Mouse (Mus musculus) neural tube, embryonic 15.5 days (tissue): ENCODE measurements at regions not wholly inside any gene's neighbourhood (a gene's known extent, or its start where the extent isn't known, plus 50 kb on each side); places are given as distances from the start of the nearest gene placed in this dataset.

Source experiments
- ATAC-seq: fragments of 200-750 bp; cut with Nextera tagmentation; 2 replicates; pipeline ENCODE4 v1.8.0; 2017; ENCODE audit warnings: mild to moderate bottlenecking, moderate TSS enrichment, moderate library complexity; ENCODE audit not compliant: low FRiP score
- H3K27ac ChIP-seq: fragments of 300-500 bp; sonication (generic); replicated peaks from 2 replicates; pipeline ENCODE4 v1.5.1; 2015; ENCODE audit warnings: mild to moderate bottlenecking, inconsistent platforms
- H3K27me3 ChIP-seq: fragments of 300-500 bp; sonication (generic); replicated peaks from 2 replicates; pipeline ENCODE4 v1.6.1; 2015; ENCODE audit warnings: inconsistent platforms
- H3K36me3 ChIP-seq: fragments of 300-500 bp; sonication (generic); 2 replicates; pipeline ENCODE4 v1.6.1; 2015; ENCODE audit warnings: inconsistent platforms
- H3K4me1 ChIP-seq: fragments of 300-500 bp; sonication (generic); 2 replicates; pipeline ENCODE4 v1.6.1; 2015; ENCODE audit warnings: inconsistent platforms
- H3K4me2 ChIP-seq: fragments of 300-500 bp; sonication (generic); 2 replicates; pipeline ENCODE4 v1.6.1; 2015; ENCODE audit warnings: inconsistent platforms, mild to moderate bottlenecking, moderate library complexity
- H3K4me3 ChIP-seq: fragments of 300-500 bp; sonication (generic); replicated peaks from 2 replicates; pipeline ENCODE4 v1.5.1; 2015; ENCODE audit warnings: mild to moderate bottlenecking, inconsistent platforms
- H3K9ac ChIP-seq: fragments of 300-500 bp; sonication (generic); replicated peaks from 2 replicates; pipeline ENCODE4 v1.6.1; 2015; ENCODE audit warnings: mild to moderate bottlenecking, inconsistent platforms
- H3K9me3 ChIP-seq: fragments of 300-500 bp; sonication (generic); replicated peaks from 2 replicates; pipeline ENCODE4 v1.6.1; 2016; ENCODE audit warnings: inconsistent platforms
- WGBS: fragments of 180-500 bp; shearing (Covaris S2); methylation state at CpG from one replicate; pipeline ENCODE4 v1.1.7; 2015; ENCODE audit warnings: mixed read lengths; 5-methylcytosine and 5-hydroxymethylcytosine counted together

GRCm38 (mm10) chr13:90729078-90729477 is 176.1 kb downstream of the Atp6ap1l start:
- H3K4me1 ChIP-seq = peaks cover under 1% of the 10 kb centered on the region; the same call in 1 of the 2 replicates
- H3K9ac ChIP-seq = no peak overlapping the region
- no peaks in the 10 kb centered on the region for H3K36me3 ChIP-seq
- H3K4me2 ChIP-seq = no peak overlapping the region
- no peaks in the 10 kb centered on the region for H3K27me3 ChIP-seq
- ATAC-seq = no peak
- no peak overlapping the region for H3K27ac ChIP-seq
- H3K9me3 ChIP-seq = no peaks in the 10 kb centered on the region
- no peak overlapping the region for H3K4me3 ChIP-seq

GRCm38 (mm10) chr13:90727816-90728215 is 177.3 kb downstream of the Atp6ap1l start:
- no peaks in the 10 kb centered on the region for H3K9me3 ChIP-seq
- H3K4me3 ChIP-seq = no peak overlapping the region
- H3K9ac ChIP-seq = no peak overlapping the region
- H3K4me1 ChIP-seq = peaks cover 7% of the 10 kb centered on the region
- H3K27ac ChIP-seq = no peak overlapping the region
- no peaks in the 10 kb centered on the region for H3K36me3 ChIP-seq
- no peak overlapping the region for H3K4me2 ChIP-seq
- no peaks in the 10 kb centered on the region for H3K27me3 ChIP-seq
- WGBS = 75% methylated on average over 4 of the region's 4 CpGs
- ATAC-seq = no peak

- H3K36me3 ChIP-seq = no peaks in the 10 kb centered on the region
- peaks cover 7% of the 10 kb centered on the region for H3K4me1 ChIP-seq
- ATAC-seq = no peak
- H3K9me3 ChIP-seq = no peaks in the 10 kb centered on the region
- H3K27ac ChIP-seq = no peak overlapping the region
- no peak overlapping the region for H3K9ac ChIP-seq
- no peaks in the 10 kb centered on the region for H3K27me3 ChIP-seq
- no peak overlapping the region for H3K4me3 ChIP-seq
- no peak overlapping the region for H3K4me2 ChIP-seq
- WGBS = 89% methylated on average over 10 of the region's 10 CpGs
These were observed 179.9 kb downstream of the Atp6ap1l start for GRCm38 (mm10) chr13:90725053-90725827.

- Histone ChIP-seq H3K4me3 (no peak overlapping the region), H3K4me1 (peaks cover 7% of the 10 kb centered on the region), H3K27me3 (no peaks in the 10 kb centered on the region), H3K27ac (no peak overlapping the region), H3K4me2 (no peak overlapping the region), H3K9ac (no peak overlapping the region), H3K9me3 (no peaks in the 10 kb centered on the region), H3K36me3 (no peaks in the 10 kb centered on the region)
- 93% methylated on average over 3 of the region's 3 CpGs for WGBS
- ATAC-seq = no peak
These were observed 180.6 kb downstream of the Atp6ap1l start for GRCm38 (mm10) chr13:90724598-90724997.

GRCm38 (mm10) chr13:90723533-90723898 is 181.6 kb downstream of the Atp6ap1l start:
- Histone ChIP-seq H3K9ac (no peak overlapping the region), H3K4me3 (no peak overlapping the region), H3K9me3 (no peaks in the 10 kb centered on the region), H3K27me3 (no peaks in the 10 kb centered on the region), H3K27ac (no peak overlapping the region), H3K4me1 (peaks cover 7% of the 10 kb centered on the region), H3K4me2 (no peak overlapping the region), H3K36me3 (no peaks in the 10 kb centered on the region)
- peak; percentile 21; the same call in 1 of the 2 replicates for ATAC-seq
- WGBS = 23% methylated on average over 3 of the region's 3 CpGs

GRCm38 (mm10) chr13:90722599-90723532 is 182.3 kb downstream of the Atp6ap1l start:
- Histone ChIP-seq H3K4me1 (peaks cover 7% of the 10 kb centered on the region), H3K4me3 (no peak overlapping the region), H3K9ac (no peak overlapping the region), H3K4me2 (no peak overlapping the region), H3K9me3 (no peaks in the 10 kb centered on the region), H3K27ac (no peak overlapping the region), H3K27me3 (no peaks in the 10 kb centered on the region), H3K36me3 (no peaks in the 10 kb centered on the region)
- WGBS = 60% methylated on average over 8 of the region's 8 CpGs
- no peak for ATAC-seq

GRCm38 (mm10) chr13:90684324-90684723 is 220.8 kb downstream of the Atp6ap1l start:
- Histone ChIP-seq H3K4me3 (no peak overlapping the region), H3K9ac (no peak overlapping the region), H3K27ac (no peak overlapping the region), H3K4me2 (no peak overlapping the region), H3K36me3 (no peaks in the 10 kb centered on the region), H3K4me1 (no peaks in the 10 kb centered on the region), H3K27me3 (no peaks in the 10 kb centered on the region), H3K9me3 (no peaks in the 10 kb centered on the region)
- ATAC-seq = no peak
- WGBS = 85% methylated on average over 2 of the region's 2 CpGs

GRCm38 (mm10) chr13:90679162-90680010 is 225.8 kb downstream of the Atp6ap1l start:
- no peak for ATAC-seq
- no peak overlapping the region for H3K9ac ChIP-seq
- no peaks in the 10 kb centered on the region for H3K36me3 ChIP-seq
- no peak overlapping the region for H3K4me3 ChIP-seq
- no peaks in the 10 kb centered on the region for H3K4me1 ChIP-seq
- no peaks in the 10 kb centered on the region for H3K27me3 ChIP-seq
- WGBS = 53% methylated on average over 8 of the region's 8 CpGs
- H3K4me2 ChIP-seq = no peak overlapping the region
- H3K27ac ChIP-seq = no peak overlapping the region
- no peaks in the 10 kb centered on the region for H3K9me3 ChIP-seq

- no peaks in the 10 kb centered on the region for H3K9me3 ChIP-seq
- WGBS = 84% methylated on average over 3 of the region's 3 CpGs
- H3K36me3 ChIP-seq = no peaks in the 10 kb centered on the region
These were observed 231.3 kb downstream of the Atp6ap1l start for GRCm38 (mm10) chr13:90673823-90674222.

GRCm38 (mm10) chr13:90673079-90673478 is 232.1 kb downstream of the Atp6ap1l start:
- H3K4me2 ChIP-seq = no peak overlapping the region
- no peaks in the 10 kb centered on the region for H3K4me1 ChIP-seq
- no peaks in the 10 kb centered on the region for H3K27me3 ChIP-seq
- H3K4me3 ChIP-seq = no peak overlapping the region
- no peaks in the 10 kb centered on the region for H3K36me3 ChIP-seq
- no peak for ATAC-seq
- WGBS = 93% methylated on average over 1 of the region's 1 CpGs
- no peak overlapping the region for H3K9ac ChIP-seq
- H3K27ac ChIP-seq = no peak overlapping the region
- no peaks in the 10 kb centered on the region for H3K9me3 ChIP-seq

More at GRCm38 (mm10) chr13:90673823-90674222, 231.3 kb downstream of the Atp6ap1l start:
- ATAC-seq = no peak
- no peak overlapping the region for H3K27ac ChIP-seq
- H3K4me2 ChIP-seq = no peak overlapping the region
- no peaks in the 10 kb centered on the region for H3K4me1 ChIP-seq
- no peaks in the 10 kb centered on the region for H3K27me3 ChIP-seq
- no peak overlapping the region for H3K9ac ChIP-seq
- no peak overlapping the region for H3K4me3 ChIP-seq

GRCm38 (mm10) chr13:90661567-90662141 is 243.5 kb downstream of the Atp6ap1l start:
- Histone ChIP-seq H3K9me3 (no peaks in the 10 kb centered on the region), H3K27ac (no peak overlapping the region), H3K4me3 (no peak overlapping the region), H3K36me3 (no peaks in the 10 kb centered on the region), H3K4me2 (no peak overlapping the region), H3K9ac (no peak overlapping the region), H3K27me3 (no peaks in the 10 kb centered on the region), H3K4me1 (0 out of 2 replicates have a peak, but pooled peaks cover 4% of the 10 kb centered on the region)
- 87% methylated on average over 3 of the region's 3 CpGs for WGBS
- ATAC-seq = no peak
